Mouse (Mus musculus) embryonic fibroblast, embryonic 13.5 days (primary cell): ENCODE measurements around the gene A630023A22Rik.

Source experiments
- CTCF ChIP-seq: IDR thresholded peaks from 2 replicates; pipeline ENCODE4 v1.5.1; 2011; ENCODE audit warnings: mild to moderate bottlenecking, control low read depth, low read length, moderate library complexity, borderline replicate concordance; ENCODE audit not compliant: insufficient read depth
- POLR2A ChIP-seq: IDR thresholded peaks from 2 replicates; pipeline ENCODE4 v1.6.1; 2011; ENCODE audit warnings: low read depth, mild to moderate bottlenecking, control low read depth, low read length, moderate library complexity

- TF ChIP-seq CTCF (no peak), POLR2A (no peak)
Measured at GRCm38 (mm10) chr14:34075346-34075745, 27.2 kb downstream of the A630023A22Rik start.
